Mouse (Mus musculus): ENCODE data around the gene Vps45. TPM values are rescaled to one million over a fixed set of nuclear protein-coding genes. Genes with fewer than 3 reads are reported as not detected.
A peak's percentile ranks its signal among the peaks of the same experiment; 100 is the strongest.

Vps45 gene
- polyA plus RNA-seq, 1 experiment = 14.2 TPM

GRCm38 (mm10) chr3:95997203-95997721, 61.0 kb downstream of the Vps45 start:
- no peak overlapping the region for H3K27ac ChIP-seq (ENCODE audit: insufficient read depth, low read length)
- no peaks in the 10 kb centered on the region for H3K9me3 ChIP-seq (replicated peaks; ENCODE audit: control insufficient read depth, insufficient read depth, low read length, poor library complexity, severe bottlenecking)
- peaks cover 7% of the 10 kb centered on the region for H3K27me3 ChIP-seq (ENCODE audit: control insufficient read depth, insufficient read depth, low read length, poor library complexity, severe bottlenecking)
- H3K4me1 ChIP-seq (ENCODE audit: control insufficient read depth, insufficient read depth, low read length) = no peaks in the 10 kb centered on the region
- no peak overlapping the region for H3K4me3 ChIP-seq (ENCODE audit: low read depth, low read length)
- H3K36me3 ChIP-seq (ENCODE audit: control insufficient read depth, insufficient read depth, low read length, poor library complexity, severe bottlenecking) = no peaks in the 10 kb centered on the region
- TF ChIP-seq POLR2A (IDR thresholded peaks at IDR 0.05; ENCODE audit: insufficient read depth, low read length) = no peak
- TF ChIP-seq EP300 (IDR thresholded peaks at IDR 0.05; ENCODE audit: insufficient read depth, low read depth, low read length) = no peak
- no peak for TF ChIP-seq CTCF (IDR thresholded peaks at IDR 0.05; ENCODE audit: low read depth, low read length)
- H3K9ac ChIP-seq (ENCODE audit: low read depth, poor library complexity, severe bottlenecking) = no peak overlapping the region

GRCm38 (mm10) chr3:95996451-95997073, 61.7 kb downstream of the Vps45 start:
- H3K4me1 ChIP-seq (ENCODE audit: control insufficient read depth, insufficient read depth, low read length) = no peaks in the 10 kb centered on the region
- H3K9me3 ChIP-seq (replicated peaks; ENCODE audit: control insufficient read depth, insufficient read depth, low read length, poor library complexity, severe bottlenecking) = no peaks in the 10 kb centered on the region
- TF ChIP-seq EP300 (IDR thresholded peaks at IDR 0.05; ENCODE audit: insufficient read depth, low read depth, low read length) = no peak
- no peak for TF ChIP-seq CTCF (IDR thresholded peaks at IDR 0.05; ENCODE audit: low read depth, low read length)
- no peak for TF ChIP-seq POLR2A (IDR thresholded peaks at IDR 0.05; ENCODE audit: insufficient read depth, low read length)
- H3K27ac ChIP-seq (ENCODE audit: insufficient read depth, low read length) = no peak overlapping the region
- no peak overlapping the region; the same call in 1 of the 2 replicates for H3K4me3 ChIP-seq (ENCODE audit: low read depth, low read length)
- peak overlapping the region; percentile 83 for H3K9ac ChIP-seq (ENCODE audit: low read depth, poor library complexity, severe bottlenecking)
- H3K36me3 ChIP-seq (ENCODE audit: control insufficient read depth, insufficient read depth, low read length, poor library complexity, severe bottlenecking) = no peaks in the 10 kb centered on the region
- peaks cover 7% of the 10 kb centered on the region for H3K27me3 ChIP-seq (ENCODE audit: control insufficient read depth, insufficient read depth, low read length, poor library complexity, severe bottlenecking)

GRCm38 (mm10) chr3:95995802-95996428, 62.4 kb downstream of the Vps45 start, which contains the start of gene Plekho1:
Plekho1 (minus strand) TSS chr3:95996001.
- Histone ChIP-seq H3K9me3 (replicated peaks; ENCODE audit: control insufficient read depth, insufficient read depth, low read length, poor library complexity, severe bottlenecking) (no peaks in the 10 kb centered on the region), H3K4me3 (ENCODE audit: low read depth, low read length) (peak within 1 kb of the TSS; percentile 71), H3K27ac (ENCODE audit: insufficient read depth, low read length) (no peak within 1 kb of the TSS), H3K36me3 (ENCODE audit: control insufficient read depth, insufficient read depth, low read length, poor library complexity, severe bottlenecking) (no peaks in the 10 kb centered on the region), H3K4me1 (ENCODE audit: control insufficient read depth, insufficient read depth, low read length) (no peaks in the 10 kb centered on the region), H3K27me3 (ENCODE audit: control insufficient read depth, insufficient read depth, low read length, poor library complexity, severe bottlenecking) (peaks cover 7% of the 10 kb centered on the region), H3K9ac (ENCODE audit: low read depth, poor library complexity, severe bottlenecking) (peak within 1 kb of the TSS; percentile 83)
- no peak for TF ChIP-seq EP300 (IDR thresholded peaks at IDR 0.05; ENCODE audit: insufficient read depth, low read depth, low read length)
- TF ChIP-seq CTCF (IDR thresholded peaks at IDR 0.05; ENCODE audit: low read depth, low read length) = no peak
- TF ChIP-seq POLR2A (IDR thresholded peaks at IDR 0.05; ENCODE audit: insufficient read depth, low read length) = no peak

GRCm38 (mm10) chr3:95994975-95995801, 63.1 kb downstream of the Vps45 start:
- no peak overlapping the region for H3K27ac ChIP-seq (ENCODE audit: insufficient read depth, low read length)
- H3K36me3 ChIP-seq (ENCODE audit: control insufficient read depth, insufficient read depth, low read length, poor library complexity, severe bottlenecking) = no peaks in the 10 kb centered on the region
- peak overlapping the region; percentile 83 for H3K9ac ChIP-seq (ENCODE audit: low read depth, poor library complexity, severe bottlenecking)
- H3K4me1 ChIP-seq (ENCODE audit: control insufficient read depth, insufficient read depth, low read length) = no peaks in the 10 kb centered on the region
- no peak for TF ChIP-seq CTCF (IDR thresholded peaks at IDR 0.05; ENCODE audit: low read depth, low read length)
- TF ChIP-seq EP300 (IDR thresholded peaks at IDR 0.05; ENCODE audit: insufficient read depth, low read depth, low read length) = no peak
- TF ChIP-seq POLR2A (IDR thresholded peaks at IDR 0.05; ENCODE audit: insufficient read depth, low read length) = no peak
- peaks cover 7% of the 10 kb centered on the region for H3K27me3 ChIP-seq (ENCODE audit: control insufficient read depth, insufficient read depth, low read length, poor library complexity, severe bottlenecking)
- peak overlapping the region; percentile 60 for H3K4me3 ChIP-seq (ENCODE audit: low read depth, low read length)
- no peaks in the 10 kb centered on the region for H3K9me3 ChIP-seq (replicated peaks; ENCODE audit: control insufficient read depth, insufficient read depth, low read length, poor library complexity, severe bottlenecking)

- Histone ChIP-seq H3K9ac (ENCODE audit: low read depth, poor library complexity, severe bottlenecking) (no peak overlapping the region), H3K4me1 (ENCODE audit: control insufficient read depth, insufficient read depth, low read length) (no peaks in the 10 kb centered on the region), H3K27ac (ENCODE audit: insufficient read depth, low read length) (no peak overlapping the region), H3K27me3 (ENCODE audit: control insufficient read depth, insufficient read depth, low read length, poor library complexity, severe bottlenecking) (peaks cover 7% of the 10 kb centered on the region), H3K4me3 (ENCODE audit: low read depth, low read length) (no peak overlapping the region), H3K36me3 (ENCODE audit: control insufficient read depth, insufficient read depth, low read length, poor library complexity, severe bottlenecking) (no peaks in the 10 kb centered on the region), H3K9me3 (replicated peaks; ENCODE audit: control insufficient read depth, insufficient read depth, low read length, poor library complexity, severe bottlenecking) (no peaks in the 10 kb centered on the region)
- TF ChIP-seq EP300 (IDR thresholded peaks at IDR 0.05; ENCODE audit: insufficient read depth, low read depth, low read length) = no peak
- no peak for TF ChIP-seq POLR2A (IDR thresholded peaks at IDR 0.05; ENCODE audit: insufficient read depth, low read length)
- TF ChIP-seq CTCF (IDR thresholded peaks at IDR 0.05; ENCODE audit: low read depth, low read length) = no peak
Observed at GRCm38 (mm10) chr3:95994381-95994846, 63.9 kb downstream of the Vps45 start.

Measured in ES-Bruce4 (cell line).